Mouse (Mus musculus) neutrophil, adult 5-6 weeks (primary cell): ENCODE measurements around the gene Riox1. TPM values are rescaled to one million over a fixed set of nuclear protein-coding genes. Genes with fewer than 3 reads are reported as not detected.
A peak's percentile ranks its signal among the peaks of the same experiment; 100 is the strongest.
"Not testable (repeated sequence)": the region's sequence is repeated elsewhere in the genome, so short reads cannot be mapped to it uniquely, and the experiment has no call there.

ENCODE experiments used
- ATAC-seq: fragments of 151-379, 151-347 bp; 2 replicates; pipeline ENCODE4 v1.8.0; 2017; ENCODE audit warnings: mild to moderate bottlenecking, moderate TSS enrichment; ENCODE audit not compliant: insufficient number of reproducible peaks, poor library complexity, low FRiP score, severe bottlenecking; ENCODE audit errors: extremely low read depth
- total RNA-seq: library from RNA; stranded (forward); fragments of 200-1000 nt; gene quantifications from 2 replicates; pipeline ENCODE4 v1.2.3, GENCODE M21; 2017

Riox1 gene
- total RNA-seq, result 9.5 and 11.4 TPM in 2 replicates

GRCm38 (mm10) chr12:83950493-83950839 lies at the start of gene Riox1:
TSS of gene Riox1 (plus strand) at chr12:83950608.
- ATAC-seq, result peak; percentile 69

GRCm38 (mm10) chr12:83910451-83910850 lies 40.0 kb upstream of the Riox1 start:
- ATAC-seq, result no peak

- no peak for ATAC-seq
These were observed 36.1 kb upstream of the Riox1 start for GRCm38 (mm10) chr12:83914202-83914740.

- no peak for ATAC-seq
These were observed 35.6 kb upstream of the Riox1 start for GRCm38 (mm10) chr12:83914797-83915196.

GRCm38 (mm10) chr12:83916884-83917283 lies 33.5 kb upstream of the Riox1 start:
- no peak for ATAC-seq

- no peak for ATAC-seq
These were observed 29.5 kb upstream of the Riox1 start for GRCm38 (mm10) chr12:83920721-83921441.

GRCm38 (mm10) chr12:83921535-83922381 lies 28.6 kb upstream of the Riox1 start, which contains the start of gene Numb:
TSS of gene Numb (minus strand) at chr12:83921934.
- ATAC-seq, result peak; percentile 97

- ATAC-seq, result no peak
These were observed 27.5 kb upstream of the Riox1 start for GRCm38 (mm10) chr12:83922724-83923485.

- no peak for ATAC-seq
These were observed 26.9 kb upstream of the Riox1 start for GRCm38 (mm10) chr12:83923486-83923859.

- no peak for ATAC-seq
These were observed 26.1 kb upstream of the Riox1 start for GRCm38 (mm10) chr12:83924332-83924731.

- ATAC-seq, result no peak
These were observed 25.2 kb upstream of the Riox1 start for GRCm38 (mm10) chr12:83925160-83925703.

- no peak for ATAC-seq
These were observed 24.3 kb upstream of the Riox1 start for GRCm38 (mm10) chr12:83926061-83926460.

- peak; percentile 49; the same call in 1 of the 2 replicates for ATAC-seq
These were observed 22.7 kb upstream of the Riox1 start for GRCm38 (mm10) chr12:83927747-83928146.

- ATAC-seq, result peak; percentile 64; the same call in 1 of the 2 replicates
These were observed 21.1 kb upstream of the Riox1 start for GRCm38 (mm10) chr12:83929186-83929804.

GRCm38 (mm10) chr12:83937600-83937999 lies 12.8 kb upstream of the Riox1 start:
- ATAC-seq, result no peak

- not testable (repeated sequence) for ATAC-seq
These were observed 11.8 kb upstream of the Riox1 start for GRCm38 (mm10) chr12:83938592-83938991.

- no peak for ATAC-seq
These were observed 11.1 kb upstream of the Riox1 start for GRCm38 (mm10) chr12:83939332-83939731.

GRCm38 (mm10) chr12:83940031-83940430 lies 10.4 kb upstream of the Riox1 start:
- ATAC-seq, result no peak
